Mouse (Mus musculus) spleen, adult 2 months (tissue): ENCODE data around the gene Gm20661. TPM values are rescaled to one million over a fixed set of nuclear protein-coding genes. Genes with fewer than 3 reads are reported as not detected.
"Not testable (repeated sequence)": the region's sequence is repeated elsewhere in the genome, so short reads cannot be mapped to it uniquely, and the experiment has no call there.

Source experiments
- DNase-seq, 2 experiments: peaks; one replicate each; pipeline versions ENCODE4 v3.0.0 to v3.0.0-alpha.2; 2012 to 2021; ENCODE audit warnings: low spot score in 2 of 2, low read depth in 1 of 2
- H3K27ac ChIP-seq: fragments of 200-500 bp; 2 replicates; pipeline ENCODE4 v1.5.1; 2012; ENCODE audit warnings: low read length, inconsistent platforms; ENCODE audit not compliant: insufficient read depth
- H3K27me3 ChIP-seq: fragments of 200-500 bp; 2 replicates; pipeline ENCODE4 v1.6.1; 2012; ENCODE audit warnings: mild to moderate bottlenecking, moderate library complexity, low read length, inconsistent platforms; ENCODE audit not compliant: control insufficient read depth, insufficient read depth
- H3K36me3 ChIP-seq: fragments of 200-500 bp; 2 replicates; pipeline ENCODE4 v1.6.1; 2012; ENCODE audit warnings: mild to moderate bottlenecking, low read length, inconsistent platforms; ENCODE audit not compliant: control insufficient read depth, insufficient read depth
- H3K4me1 ChIP-seq: fragments of 200-500 bp; 2 replicates; pipeline ENCODE4 v1.6.1; 2011; ENCODE audit warnings: inconsistent platforms; ENCODE audit not compliant: control insufficient read depth, insufficient read depth, insufficient read length
- H3K4me3 ChIP-seq: fragments of 200-500 bp; 2 replicates; pipeline ENCODE4 v1.5.1; 2011; ENCODE audit warnings: mild to moderate bottlenecking, inconsistent platforms; ENCODE audit not compliant: insufficient read depth, insufficient read length; ENCODE audit errors: extremely low read depth
- CTCF ChIP-seq: fragments of 200-500 bp; IDR thresholded peaks from 2 replicates; pipeline ENCODE4 v1.5.1; 2011; ENCODE audit warnings: mild to moderate bottlenecking, inconsistent platforms; ENCODE audit not compliant: insufficient read depth, insufficient read length, insufficient replicate concordance; ENCODE audit errors: extremely low read depth
- POLR2A ChIP-seq: fragments of 200-500 bp; IDR thresholded peaks from 2 replicates; pipeline ENCODE4 v1.6.1; 2011; ENCODE audit warnings: low read depth, low read length, inconsistent platforms
- WGBS: fragments of 180-500 bp; shearing (Covaris S2); methylation state at CpG from one replicate; pipeline ENCODE4 v1.1.7; 2018; 5-methylcytosine and 5-hydroxymethylcytosine counted together
- polyA plus RNA-seq: library from polyadenylated mRNA; depleted of rRNA; stranded (reverse); fragments of >200 nt; gene quantifications from 2 replicates; pipeline ENCODE4 v1.2.3, GENCODE M21; 2012

Gene Gm20661
- polyA plus RNA-seq, 1 experiment: 0.18 TPM

DNA sequence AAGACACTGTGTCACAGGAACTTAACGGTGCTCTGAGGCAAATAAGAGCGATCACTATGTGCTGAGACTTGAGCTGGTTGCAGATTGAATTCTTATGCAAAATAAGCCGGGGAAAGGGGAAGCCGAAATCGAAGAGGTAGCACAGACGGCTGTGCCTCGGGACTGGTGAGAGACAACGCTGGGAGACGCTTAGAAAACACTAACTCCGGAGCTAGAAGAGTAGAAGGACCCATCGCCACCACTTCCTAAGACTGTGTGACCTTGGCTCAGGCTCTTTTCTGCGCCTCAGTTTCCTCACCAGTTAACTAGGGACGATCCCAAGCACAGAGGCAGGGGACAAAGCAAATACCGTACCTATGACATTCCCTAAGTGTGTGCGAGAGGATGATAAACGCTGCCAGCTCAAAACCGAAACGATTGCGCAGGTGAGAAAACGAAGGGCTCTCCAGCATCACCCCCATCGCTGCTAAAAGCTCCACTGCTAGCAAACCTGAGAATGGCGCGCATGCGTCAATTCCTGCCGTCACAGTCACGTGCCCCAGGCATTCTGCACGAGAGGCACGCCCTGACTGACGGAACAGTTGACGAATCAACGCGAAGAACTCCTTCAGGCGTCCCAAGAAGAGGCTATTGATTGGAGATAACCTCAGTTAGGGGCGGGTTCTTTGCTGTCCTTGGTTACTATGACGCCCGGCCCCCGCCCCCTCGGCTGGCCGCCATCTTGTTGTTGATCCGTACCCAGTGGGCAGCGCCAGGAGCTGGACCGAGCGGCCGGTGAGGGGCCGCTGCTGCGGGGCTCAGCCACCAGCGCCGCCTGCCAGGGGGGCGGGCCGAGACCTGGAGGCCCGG lies 19.3 kb downstream of the Gm20661 start, which contains the start of gene Ip6k1:
Gene Ip6k1, plus strand, starts transcription at position 580 of the 849 bp plus-strand sequence.
- Histone ChIP-seq H3K4me1 (peaks cover 5% of the 10 kb centered on the region; the same call in 1 of the 2 replicates), H3K4me3 (peak within 1 kb of the TSS; percentile 81), H3K36me3 (no peaks in the 10 kb centered on the region), H3K27ac (peak within 1 kb of the TSS; percentile 89), H3K27me3 (no peaks in the 10 kb centered on the region)
- TF ChIP-seq CTCF: no peak
- TF ChIP-seq POLR2A: peak; percentile 87
- peak; percentile 100 for DNase-seq
- WGBS: under 1% methylated on average over 51 of the region's 51 CpGs

DNA sequence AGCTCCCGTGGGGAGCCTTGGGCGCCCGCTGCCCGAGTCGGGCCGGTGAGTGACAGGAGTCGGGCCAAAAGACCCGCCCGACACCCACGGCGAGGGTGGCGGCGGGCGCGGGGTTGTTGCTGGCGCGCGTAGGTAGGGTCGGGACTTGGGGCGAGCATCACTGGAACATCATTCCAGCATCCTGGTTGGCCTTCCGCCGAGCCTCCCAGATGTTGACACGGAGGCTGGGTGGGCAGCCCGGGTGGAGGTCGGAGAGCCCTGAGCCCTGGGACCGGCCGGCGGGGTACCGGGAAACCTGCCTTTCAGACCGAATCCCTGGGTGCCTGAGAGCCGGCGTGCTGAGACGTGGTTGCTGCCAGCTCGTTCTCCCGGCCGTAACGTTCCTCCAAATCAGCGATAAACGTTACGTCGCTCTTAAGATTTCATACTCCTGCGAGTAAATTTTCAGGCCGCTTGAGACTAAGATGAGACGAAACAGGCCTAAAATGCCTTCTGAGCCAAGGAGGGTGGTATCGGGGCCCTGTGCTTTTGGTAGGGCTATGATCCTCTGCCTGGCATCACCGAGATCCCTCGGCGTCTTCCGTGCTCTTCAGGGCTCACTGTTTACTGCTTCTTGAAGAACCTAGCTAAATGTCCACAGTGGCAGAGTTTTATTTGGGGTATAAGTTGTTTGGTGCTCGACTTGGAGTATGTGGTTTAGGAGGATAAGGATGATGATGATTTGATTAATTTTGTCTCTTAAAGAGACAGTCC lies 20.1 kb downstream of the Gm20661 start:
- WGBS: under 1% methylated on average over 50 of the region's 50 CpGs
- H3K27ac ChIP-seq: peak overlapping the region; percentile 79
- no peak for TF ChIP-seq CTCF
- TF ChIP-seq POLR2A: no peak
- H3K27me3 ChIP-seq: no peaks in the 10 kb centered on the region
- peaks cover 5% of the 10 kb centered on the region; the same call in 1 of the 2 replicates for H3K4me1 ChIP-seq
- H3K36me3 ChIP-seq: no peaks in the 10 kb centered on the region
- DNase-seq: peak in 1 of 2 experiments; percentile 29
- peak overlapping the region; percentile 81 for H3K4me3 ChIP-seq

DNA sequence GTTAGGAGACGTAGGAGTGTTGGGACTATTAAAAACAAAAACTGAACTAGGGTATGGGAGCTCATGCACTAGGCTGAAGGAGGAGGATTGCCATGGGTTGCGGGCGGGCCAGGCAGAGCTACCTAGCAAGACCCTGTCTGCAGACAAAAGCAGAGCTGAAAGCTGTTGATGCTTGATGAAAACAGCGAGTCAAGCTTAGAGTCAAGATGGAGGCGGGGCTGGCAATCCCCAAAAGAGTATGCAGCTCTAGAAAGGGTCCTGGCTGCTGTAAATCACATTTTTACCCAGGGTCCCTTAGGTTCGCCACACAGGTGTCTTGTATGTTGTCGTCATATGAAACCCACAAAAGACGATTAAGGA lies 20.7 kb downstream of the Gm20661 start:
- peak overlapping the region; percentile 2; the same call in 1 of the 2 replicates for H3K27ac ChIP-seq
- H3K4me3 ChIP-seq: peak overlapping the region; percentile 81
- peaks cover 5% of the 10 kb centered on the region; the same call in 1 of the 2 replicates for H3K4me1 ChIP-seq
- no peaks in the 10 kb centered on the region for H3K27me3 ChIP-seq
- no peak for DNase-seq
- WGBS: 4% methylated on average over 8 of the region's 8 CpGs
- TF ChIP-seq CTCF (no peak), POLR2A (no peak)
- no peaks in the 10 kb centered on the region; the same call in 1 of the 2 replicates for H3K36me3 ChIP-seq

DNA sequence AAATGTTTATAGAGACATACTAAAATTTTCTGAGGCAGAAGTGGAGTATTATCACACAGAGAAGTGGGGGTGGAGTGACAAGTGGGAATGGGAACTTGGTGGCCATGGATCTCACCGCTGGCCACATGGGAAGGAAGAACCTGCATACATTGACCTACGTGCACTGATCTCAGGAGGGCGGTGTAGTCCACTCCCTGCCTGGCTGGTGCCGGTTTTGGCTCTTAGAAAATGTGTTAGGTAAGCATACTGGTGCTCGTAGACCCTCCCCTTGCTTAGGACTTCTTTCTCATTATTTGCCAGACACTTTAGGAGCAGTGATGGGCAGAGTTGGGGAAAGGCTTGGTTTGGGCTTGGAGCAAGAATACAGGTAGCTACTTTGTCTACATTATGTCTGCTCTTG lies 25.2 kb downstream of the Gm20661 start:
- TF ChIP-seq CTCF: no peak
- TF ChIP-seq POLR2A: no peak
- Histone ChIP-seq H3K27me3 (no peaks in the 10 kb centered on the region), H3K27ac (no peak overlapping the region), H3K36me3 (peaks cover 3% of the 10 kb centered on the region), H3K4me3 (no peak overlapping the region), H3K4me1 (peaks cover 7% of the 10 kb centered on the region; the same call in 1 of the 2 replicates)
- DNase-seq: no peak
- 91% methylated on average over 5 of the region's 5 CpGs for WGBS

DNA sequence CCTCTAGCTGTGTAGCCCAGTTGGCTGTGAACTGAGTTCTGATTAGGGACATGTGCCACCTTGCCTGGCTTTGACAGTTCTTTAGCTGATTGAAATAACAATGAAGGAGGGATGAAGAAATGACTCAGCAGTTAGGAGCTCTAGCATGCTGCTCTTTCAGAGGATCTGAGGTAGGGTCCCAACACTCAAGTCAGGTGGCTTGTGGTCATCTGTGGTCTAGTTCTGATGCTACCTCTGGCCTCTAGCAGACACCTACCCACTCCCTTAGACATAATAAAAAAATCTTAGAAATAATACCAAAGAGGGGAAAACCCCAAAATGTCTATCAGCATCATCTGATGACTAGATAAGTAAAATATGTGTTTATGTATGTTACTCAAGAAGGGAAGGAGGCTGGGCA lies 27.5 kb downstream of the Gm20661 start:
- Histone ChIP-seq H3K4me1 (0 out of 2 replicates have a peak, but pooled peaks cover 2% of the 10 kb centered on the region), H3K27ac (no peak overlapping the region), H3K27me3 (no peaks in the 10 kb centered on the region), H3K36me3 (peaks cover 5% of the 10 kb centered on the region), H3K4me3 (no peak overlapping the region)
- no peak for DNase-seq
- TF ChIP-seq CTCF (no peak), POLR2A (no peak)

DNA sequence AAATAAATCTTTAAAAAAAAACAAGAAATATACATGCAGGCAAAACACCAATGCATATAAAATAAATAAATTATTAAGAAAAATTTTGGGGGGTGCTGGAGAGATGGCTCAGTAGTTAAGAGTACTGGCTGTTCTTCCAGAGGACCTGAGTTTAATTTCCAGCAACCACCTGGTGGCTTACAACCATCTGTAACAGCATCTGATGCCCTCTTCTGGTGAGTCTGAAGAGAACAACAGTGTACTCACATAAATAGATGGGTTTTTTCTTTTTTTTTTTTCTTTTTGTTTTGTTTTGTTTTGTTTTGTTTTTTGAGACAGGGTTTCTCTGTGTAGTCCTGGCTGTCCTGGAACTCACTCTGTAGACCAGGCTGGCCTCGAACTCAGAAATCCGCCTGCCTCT lies 30.7 kb downstream of the Gm20661 start:
- not testable (repeated sequence) for H3K4me3 ChIP-seq, H3K36me3 ChIP-seq, DNase-seq, H3K4me1 ChIP-seq, H3K27me3 ChIP-seq, H3K27ac ChIP-seq
- 100% methylated on average over 2 of the region's 2 CpGs for WGBS
